Mouse (Mus musculus) A20 (cell line): ENCODE measurements around the gene Dbt.
"Not testable (repeated sequence)": the region's sequence is repeated elsewhere in the genome, so short reads cannot be mapped to it uniquely, and the experiment has no call there.

Experiments used
- DNase-seq: peaks from one replicate; pipeline ENCODE4 v3.0.0-alpha.2; 2011; ENCODE audit warnings: low read depth, low spot score

The Dbt gene

DNA sequence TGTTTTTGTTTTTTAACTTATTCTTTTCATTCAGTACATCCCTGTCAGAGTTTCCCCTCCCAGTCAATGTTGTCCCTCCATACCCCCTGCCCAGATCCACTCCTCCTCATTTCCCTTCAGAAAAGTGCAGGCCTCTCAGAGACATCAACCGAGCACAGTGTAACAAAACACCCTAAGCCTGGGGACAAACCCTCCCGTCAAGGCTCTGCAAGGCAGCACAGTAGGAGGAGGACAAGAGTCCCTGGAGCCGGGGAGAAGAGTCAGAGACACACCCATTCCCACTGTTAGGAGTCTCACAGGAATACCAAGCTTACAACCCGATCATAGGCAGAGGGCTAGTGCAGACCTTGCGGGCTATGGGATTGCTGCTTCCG is 24.3 kb downstream of the Dbt start:
- DNase-seq, result no peak

DNA sequence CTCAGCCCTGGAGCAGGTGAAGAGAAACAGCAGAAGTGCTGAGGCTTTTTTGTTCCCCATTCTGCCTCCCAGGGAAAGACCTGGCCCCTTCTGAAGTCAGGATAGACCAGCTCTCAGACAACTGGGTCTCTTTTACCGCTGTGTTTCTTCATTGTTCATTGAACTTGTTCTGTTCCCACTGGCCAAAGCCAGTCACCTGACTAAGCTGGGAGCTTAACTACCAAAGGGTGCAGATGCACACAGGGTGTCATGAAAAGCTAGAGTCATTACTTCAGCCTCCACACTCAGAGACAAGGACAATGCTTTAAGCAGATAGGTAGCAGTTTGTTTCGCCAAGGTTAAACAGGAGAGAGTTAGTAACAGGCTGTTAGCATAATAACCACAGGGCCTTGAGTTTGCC is 29.2 kb downstream of the Dbt start:
- no peak for DNase-seq

DNA sequence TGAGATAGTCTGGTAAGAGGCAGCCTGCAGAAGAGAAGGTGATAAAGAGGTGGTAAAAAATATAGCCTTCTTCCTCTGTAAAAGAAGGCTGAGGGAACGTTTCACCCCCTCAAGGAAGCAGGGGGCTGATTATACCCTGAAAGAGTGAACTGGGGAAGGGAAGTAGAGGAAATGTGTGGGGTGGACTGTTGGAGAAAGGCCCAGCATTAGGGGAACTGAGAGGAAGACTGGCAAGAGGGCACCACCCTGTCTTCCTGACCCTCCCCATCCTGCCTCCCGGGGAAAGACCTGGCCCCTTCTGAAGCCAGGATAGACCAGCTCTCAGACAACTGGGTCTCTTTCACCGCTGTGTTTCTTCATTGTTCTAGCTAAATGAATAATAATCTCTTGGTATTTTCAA is 29.7 kb downstream of the Dbt start:
- DNase-seq, result no peak

DNA sequence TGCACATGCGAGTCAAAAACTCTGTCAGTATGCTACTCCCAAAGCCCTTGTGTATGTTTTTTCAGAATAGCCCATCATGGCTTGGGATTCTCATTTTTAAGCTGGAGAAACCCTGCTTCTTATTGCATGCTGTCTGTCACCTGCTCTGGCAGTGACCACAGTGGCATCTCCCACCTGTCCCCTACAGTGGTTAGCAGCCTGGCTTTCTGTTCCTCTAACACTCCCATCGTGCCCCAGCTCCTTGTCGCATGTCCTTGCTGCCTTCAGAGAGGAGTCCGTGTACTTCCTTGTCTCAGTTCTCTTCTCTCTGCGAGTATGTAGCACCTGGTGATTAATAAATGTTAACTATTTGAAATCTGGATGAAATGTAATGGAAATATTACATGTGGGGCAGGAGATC is 34.6 kb downstream of the Dbt start:
- DNase-seq, result peak; percentile 66

DNA sequence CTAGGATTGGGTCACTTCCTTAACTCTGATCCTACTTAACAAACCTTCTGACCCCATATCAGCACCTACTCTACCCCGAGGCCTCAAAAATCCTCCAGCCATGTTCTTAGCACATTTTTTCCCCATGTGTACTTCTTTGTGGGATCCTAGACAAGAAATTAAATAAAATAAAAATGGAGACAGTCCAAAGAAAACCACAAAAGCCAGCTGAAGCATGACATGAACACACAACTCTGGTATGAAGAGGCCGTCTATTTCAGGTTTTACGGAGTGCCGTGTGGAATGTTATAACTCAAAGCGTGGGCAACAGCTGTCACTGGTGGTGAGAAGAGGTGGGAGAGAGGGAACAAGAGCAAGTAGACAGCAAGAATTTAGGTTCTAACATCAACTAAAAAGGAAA is 38.5 kb downstream of the Dbt start:
- no peak for DNase-seq

DNA sequence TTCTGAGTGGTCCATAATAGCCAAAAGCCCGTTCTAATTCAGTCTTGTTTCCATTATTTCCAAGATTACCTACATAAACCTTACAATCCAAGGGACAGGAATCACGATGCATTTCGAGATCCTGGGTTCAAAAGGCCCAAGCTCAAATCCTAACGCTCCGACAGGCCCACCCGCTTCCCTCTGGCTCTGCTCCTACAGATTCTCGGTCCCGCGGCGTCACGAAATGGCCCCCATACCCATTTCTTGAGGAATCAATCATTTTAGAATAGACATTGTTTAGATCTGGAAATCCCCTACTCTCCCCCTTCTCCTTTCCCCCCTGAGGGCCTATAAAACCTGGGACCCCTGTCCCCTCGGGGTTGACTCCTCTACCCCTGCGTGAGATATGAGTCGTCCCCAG is 48.4 kb downstream of the Dbt start:
- not testable (repeated sequence) for DNase-seq

DNA sequence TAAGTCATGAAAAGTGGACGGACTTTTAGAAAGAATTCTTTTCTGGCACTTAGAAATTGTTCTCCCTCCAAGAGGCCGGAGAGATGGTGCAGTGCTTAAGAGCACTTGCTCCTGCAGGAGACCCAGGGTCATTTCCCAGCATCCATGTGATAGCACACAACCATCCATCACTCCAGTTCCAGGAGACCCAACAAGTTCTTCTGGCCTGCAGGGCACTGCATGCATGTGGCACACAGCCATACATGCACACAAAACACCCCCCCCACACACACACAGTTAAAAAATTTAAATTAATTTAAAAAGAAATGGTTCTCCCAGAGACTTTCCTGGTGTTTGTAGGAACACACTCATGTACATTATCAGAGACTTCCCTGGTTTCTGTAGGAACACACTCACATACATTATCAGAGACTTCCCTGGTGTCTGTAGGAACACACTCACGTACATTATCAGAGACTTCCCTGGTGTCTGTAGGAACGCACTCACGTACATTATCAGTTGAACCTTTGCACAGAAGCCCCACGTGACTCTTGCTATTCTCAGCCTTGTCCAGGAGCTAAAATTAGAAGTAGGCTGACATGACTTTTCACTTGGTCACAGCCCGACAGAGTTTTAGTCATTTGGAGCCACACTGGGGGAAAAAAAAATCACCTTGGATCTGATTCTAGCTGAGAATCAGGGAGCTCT is 49.7 kb downstream of the Dbt start, which contains the start of gene Lrrc39:
Lrrc39 (plus strand) TSS at position 566 of the 687 bp plus-strand sequence.
- no peak for DNase-seq

DNA sequence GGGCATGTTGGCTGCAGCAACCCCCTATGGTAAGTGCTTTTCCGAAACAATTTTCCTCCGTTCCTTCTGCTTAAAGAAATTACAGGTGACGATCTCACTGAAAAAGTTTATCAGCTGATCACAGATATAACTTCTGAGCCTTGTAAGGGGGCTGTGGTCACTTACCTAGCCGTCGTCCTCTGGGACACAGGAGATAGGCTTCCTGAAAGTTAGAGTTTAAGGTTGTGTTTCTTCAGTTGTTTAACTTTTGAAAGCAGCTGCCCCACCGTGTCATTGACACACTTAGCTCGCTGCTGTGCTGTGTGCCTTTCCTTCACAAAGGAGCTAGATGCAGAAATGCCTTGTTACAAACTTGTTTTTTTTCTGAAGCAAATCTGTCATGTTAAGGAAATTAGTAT is 50.2 kb downstream of the Dbt start:
- no peak for DNase-seq

DNA sequence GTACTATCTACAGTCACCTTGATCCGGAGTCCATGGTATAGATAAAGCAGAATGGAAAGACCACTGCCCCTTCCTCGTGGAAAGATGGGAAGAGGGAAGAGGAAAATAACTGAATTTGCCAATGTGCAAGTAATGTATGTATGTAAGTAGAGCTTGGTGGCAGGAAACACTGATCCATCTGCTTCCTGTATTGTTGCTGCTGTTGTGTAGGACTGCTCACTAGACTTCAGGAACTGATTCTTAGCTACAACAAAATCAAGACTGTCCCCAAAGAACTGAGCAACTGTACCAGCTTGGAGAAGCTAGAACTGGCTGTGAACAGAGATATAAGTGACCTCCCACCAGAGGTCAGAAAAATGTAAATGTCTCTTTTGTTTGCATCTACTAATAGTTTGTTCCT is 57.8 kb downstream of the Dbt start:
- DNase-seq, result no peak

DNA sequence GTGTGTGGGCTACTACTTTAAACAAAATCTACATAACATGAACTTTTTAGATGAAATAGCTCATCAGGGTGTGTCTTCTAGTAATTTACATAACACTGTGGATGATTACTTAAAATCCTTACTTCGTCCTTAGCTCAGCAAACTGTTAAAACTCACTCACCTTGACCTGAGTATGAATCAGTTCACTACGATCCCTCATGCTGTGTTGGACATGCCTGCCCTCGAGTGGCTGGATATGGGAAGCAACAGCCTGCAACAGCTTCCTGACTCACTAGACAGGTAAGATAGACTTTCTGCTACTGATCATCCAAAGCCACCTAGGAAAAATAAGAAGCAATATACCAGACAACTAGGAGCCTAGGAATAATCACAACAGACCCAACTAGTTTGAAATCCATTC is 64.4 kb downstream of the Dbt start:
- no peak for DNase-seq

DNA sequence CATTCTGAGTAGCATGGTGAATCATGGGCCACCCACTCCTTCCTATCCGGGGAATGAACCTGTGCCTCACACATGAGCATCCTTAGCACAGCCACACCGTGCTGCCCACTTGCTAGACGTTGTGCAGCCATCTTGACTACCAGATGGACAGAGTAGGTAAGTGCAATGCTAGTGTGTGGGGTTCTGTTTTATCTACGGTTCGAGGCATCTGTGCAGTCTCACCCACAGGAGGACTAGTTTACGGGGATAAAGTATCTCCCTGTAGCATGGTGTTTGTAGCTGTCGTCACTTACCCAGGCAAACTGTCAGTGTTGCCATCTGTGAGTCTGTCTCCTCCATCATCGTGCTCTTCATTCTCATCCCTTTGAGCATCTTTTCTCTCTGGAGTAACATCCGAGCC is 69.3 kb downstream of the Dbt start:
- DNase-seq, result no peak

DNA sequence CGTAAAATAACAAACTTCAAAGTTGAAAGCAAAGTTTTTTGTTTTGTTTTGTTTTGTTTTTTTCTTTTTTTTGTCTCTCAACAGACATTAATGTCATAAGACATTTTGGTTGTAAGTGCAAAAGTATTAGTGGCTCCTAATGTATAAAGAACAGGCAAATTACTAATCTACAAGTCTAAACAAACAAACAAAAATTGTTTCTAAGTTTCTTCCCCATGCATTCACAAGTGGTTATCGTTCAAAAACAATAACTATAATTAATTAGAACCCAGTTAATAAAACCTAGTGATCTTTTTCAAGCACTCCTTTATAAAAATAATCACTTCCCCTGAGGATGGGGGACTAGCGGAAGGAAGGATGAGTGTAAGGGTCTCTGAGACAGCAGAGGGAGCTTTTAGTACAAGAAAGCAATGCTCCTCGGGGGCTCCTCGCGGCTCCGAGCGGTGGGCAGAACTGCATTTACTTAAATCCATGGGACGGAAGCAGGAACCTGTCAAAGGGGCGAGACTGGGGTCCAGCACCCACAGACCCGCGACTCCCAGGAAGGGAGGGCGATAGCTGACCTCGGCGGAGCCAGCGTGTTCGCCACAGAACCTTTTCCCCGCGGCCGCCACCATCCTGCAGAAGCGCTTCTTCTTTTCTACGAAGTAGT is 81.3 kb downstream of the Dbt start:
- no peak for DNase-seq

DNA sequence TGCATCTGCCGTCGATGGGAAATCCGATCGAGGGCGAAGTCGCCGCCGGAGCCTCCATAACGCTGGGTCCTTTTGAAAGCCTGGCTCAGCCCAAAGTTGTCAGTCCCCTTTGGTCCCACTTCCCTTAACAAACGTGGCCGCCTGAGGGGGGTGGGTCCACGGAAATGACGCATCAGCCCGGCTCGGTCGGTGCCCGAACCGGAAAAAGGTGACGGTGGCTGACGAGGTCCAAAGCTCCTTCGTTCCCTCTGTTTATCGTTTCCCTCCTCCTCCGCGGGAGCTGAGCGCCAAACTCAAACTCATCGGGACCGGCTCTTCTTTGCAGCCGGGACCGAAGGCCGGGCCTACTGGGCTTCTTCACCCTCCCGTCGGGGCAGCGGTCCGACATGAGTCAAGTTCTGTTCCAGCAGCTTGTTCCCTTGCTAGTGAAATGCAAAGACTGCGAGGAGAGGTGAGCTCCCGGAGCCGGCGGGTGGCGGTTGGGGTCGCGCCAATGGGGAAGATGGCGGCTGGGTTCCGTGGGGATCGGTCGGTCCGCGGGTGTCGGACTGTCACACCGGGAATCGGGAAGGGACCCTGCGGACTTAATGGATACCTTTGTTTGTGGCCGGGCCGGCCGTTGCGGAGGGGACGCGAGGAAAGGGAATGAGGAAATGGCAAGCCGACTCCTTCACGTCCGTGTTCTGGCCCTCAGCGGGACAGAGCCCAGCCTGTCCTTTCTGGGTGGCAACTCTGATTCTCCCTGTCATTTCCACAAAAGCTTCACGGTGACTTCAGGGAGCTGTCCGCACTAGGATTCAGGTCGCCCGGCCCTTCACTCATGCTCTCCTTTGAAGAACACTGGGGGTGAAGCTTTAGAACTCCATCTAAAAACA is 82.1 kb downstream of the Dbt start, which contains the start of gene Sass6:
Sass6 (plus strand) TSS at position 255 of the 875 bp plus-strand sequence.
- DNase-seq, result peak; percentile 97

DNA sequence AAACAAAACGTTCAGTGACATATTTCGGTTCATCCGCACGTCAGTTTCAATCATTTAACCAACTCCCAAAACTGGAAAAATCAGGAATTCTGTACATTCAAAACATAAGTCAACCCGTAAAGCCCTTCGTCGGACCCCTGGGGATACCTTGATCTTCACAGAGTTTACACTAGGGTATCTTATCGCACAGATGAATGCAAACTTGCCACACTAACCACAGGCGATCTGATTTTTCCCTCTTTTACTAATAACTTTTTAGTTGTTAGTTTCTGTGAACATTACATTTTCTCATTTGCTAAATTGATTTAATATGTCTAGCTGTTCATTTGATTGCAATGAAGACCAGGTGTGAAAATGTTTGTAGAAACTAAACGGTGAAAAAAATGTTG is 82.7 kb downstream of the Dbt start:
- no peak for DNase-seq
